Mouse (Mus musculus) 3T3-L1 (cell line): Measurements from ENCODE around the gene Aatk.

Source experiments
- DNase-seq: peaks from one replicate; pipeline ENCODE4 v3.0.0-alpha.2; 2015; ENCODE audit warnings: low read depth, low spot score

Gene Aatk

DNA sequence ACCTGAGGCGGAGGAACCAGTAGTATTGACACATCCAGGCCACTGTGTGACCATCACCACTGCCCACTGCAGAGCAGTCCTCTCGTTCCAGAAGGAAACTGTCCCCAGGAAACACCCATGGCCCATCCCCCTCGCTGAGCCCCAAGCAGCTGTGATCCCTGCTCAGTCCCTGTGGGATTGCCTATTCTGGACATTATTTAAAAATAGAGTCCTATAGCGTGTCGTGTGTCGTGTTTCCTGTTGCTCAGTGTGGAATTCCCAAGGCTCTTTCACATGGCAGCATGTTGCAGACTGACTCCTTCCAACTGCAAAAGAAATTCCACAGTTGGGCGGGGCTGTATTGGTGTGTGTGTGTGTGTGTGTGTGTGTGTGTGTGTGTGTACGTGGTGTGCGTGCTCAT is 5.3 kb upstream of the Aatk start:
- no peak for DNase-seq

DNA sequence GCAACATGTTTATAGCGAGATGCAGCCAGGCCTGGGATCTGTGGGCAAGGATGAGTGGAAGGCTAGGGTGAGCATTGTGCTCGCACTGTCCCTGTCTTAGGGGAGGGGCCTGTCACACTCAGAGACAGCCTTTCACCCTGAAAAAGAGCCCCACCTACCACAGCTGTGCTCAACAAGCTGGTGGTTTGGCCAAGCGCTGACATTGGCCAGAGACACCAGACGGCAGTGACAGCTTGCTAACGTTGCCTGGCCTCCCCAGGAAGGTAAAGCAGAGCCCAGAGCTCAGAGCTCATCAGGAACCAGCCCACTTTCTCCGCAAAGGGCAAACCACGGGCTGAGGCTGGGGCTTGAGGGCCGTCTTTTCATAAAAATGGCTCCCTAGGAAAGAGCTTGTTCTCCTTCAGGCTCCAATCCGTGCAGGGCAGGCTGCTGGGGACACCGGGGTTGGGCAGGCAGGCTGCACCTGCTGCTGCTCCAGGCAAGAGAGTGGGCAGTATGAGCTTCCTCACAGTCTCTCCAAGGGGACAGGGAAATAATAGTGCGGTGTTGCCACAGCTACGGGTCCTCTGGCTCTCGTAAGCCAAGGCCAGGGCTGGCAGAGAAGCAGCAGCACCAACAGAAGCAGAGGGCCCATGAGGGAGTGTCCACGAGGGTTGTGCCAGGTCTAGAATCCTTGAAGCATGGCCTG is 4.3 kb upstream of the Aatk start:
- no peak for DNase-seq

DNA sequence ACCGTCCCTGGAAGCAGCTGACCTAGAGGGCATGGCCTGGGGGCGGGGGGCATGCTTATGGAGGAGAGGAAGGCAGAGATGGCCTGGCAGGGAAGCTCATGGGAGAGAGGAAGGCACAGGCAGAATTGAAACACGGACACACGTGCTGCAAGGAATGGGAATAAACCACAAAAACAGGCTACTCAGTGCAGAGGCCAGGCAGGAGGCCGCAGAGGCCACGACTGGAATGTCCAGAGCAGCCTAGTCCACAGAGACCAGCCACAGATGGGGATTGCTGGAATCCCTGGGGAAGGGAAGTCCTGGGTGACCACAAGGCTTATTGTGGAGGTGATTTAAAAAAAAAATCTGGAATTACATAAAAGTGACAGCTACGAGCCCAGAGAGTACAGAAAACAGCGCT is 2.1 kb upstream of the Aatk start:
- DNase-seq, result peak; percentile 69

DNA sequence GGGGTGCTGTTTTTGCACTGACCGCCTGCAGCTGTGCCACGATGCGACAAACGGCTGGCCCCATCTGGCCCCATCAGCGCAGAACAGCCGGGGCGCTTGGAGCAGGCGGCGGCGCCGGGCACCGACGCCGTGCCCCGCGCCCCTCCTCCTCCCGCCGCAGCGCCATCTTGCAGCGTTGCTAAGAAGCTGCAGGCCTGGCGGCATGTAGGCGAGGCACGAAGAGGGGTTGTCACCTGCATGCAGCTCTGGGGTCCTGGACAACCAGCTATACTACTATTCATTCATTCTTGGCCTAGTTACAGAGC is 1.2 kb upstream of the Aatk start:
- DNase-seq, result no peak

DNA sequence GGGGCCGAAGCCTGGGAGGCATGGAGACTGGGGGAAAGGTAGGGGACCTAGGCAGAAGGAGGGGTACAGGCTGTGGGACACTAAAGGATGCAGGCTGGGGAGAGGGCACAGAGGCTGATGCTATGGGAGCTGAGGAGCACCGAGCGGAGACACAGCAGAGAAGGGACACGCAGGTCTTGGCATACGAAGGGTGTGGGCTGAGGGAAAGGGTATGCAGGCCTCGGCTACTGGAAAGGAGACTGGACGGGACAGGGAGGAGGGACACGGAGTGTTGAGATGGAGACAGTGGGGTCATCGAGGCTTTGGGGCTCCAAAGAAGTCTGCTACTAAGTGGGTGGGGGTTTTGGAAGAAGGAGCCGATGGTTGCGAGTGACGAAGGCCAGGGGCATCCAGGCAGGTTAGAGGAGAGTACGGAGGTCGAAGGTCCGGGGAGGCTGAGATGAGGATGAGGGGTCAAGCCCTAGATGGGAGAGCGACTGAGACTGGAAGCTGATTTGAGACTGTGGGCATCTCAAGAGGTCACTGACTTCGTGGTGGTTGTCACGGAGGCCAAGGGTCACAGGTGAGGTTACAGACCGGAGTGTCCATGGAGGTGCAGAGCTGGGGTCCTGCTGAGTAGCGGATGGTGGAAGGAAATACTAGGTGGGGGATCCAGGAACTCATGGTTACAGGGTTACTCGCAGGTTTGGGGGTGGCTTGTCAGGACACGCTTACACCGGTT is 724 bp upstream of the Aatk start:
- no peak for DNase-seq

DNA sequence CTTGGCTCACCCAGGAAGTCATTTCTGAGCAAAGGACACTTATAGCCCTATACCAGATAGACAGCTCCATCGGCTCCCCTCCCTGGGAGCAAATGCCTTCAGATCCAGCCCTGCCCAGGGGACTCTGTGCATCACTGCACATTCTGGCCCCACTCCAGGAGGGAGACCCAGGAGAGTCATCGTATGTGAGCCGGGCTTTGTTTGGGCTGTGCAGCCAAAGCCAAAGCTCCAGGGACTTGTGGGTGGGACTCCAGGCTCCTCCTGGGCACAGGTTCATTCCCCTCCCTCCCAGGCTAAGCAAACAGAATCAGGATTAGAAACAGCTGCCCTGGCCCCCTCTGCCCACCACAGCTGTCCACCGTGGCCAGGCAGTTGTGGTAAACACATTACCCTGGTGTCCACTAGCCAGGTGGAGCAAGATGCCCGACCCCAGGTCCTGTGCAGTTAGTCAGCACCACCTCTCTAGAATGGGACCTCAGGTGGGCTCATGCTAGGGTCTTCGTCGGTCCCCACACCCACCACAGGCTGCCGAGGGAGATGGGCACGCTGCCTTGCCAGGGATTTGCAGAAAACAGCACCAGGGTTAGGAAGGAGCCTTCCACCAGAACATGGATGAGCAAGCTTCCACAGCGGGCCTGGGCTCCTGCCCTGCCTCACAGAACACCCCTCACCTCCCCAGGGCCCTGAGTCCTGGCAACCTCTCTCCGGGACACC is 971 bp downstream of the Aatk start:
- DNase-seq, result peak; percentile 28

DNA sequence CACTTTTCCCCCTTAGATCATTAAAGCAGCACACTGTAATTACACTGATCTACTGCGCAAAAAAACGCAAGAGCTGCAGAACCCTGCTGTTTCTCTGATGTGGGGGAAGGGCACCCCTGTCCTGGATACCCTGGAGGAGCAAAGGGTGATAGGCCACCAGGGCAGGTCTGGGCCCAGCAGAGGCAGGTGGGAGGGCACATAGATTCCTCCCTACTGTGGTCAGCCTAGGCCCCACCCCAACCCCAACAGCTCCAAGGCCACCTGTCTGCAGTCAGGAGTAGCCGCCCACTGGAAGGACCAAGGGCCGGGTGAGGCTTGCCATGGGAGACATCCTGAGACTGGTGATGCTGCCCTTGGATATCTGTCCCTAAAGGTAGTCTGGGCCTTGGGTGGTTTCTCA is 1.6 kb downstream of the Aatk start:
- no peak for DNase-seq

DNA sequence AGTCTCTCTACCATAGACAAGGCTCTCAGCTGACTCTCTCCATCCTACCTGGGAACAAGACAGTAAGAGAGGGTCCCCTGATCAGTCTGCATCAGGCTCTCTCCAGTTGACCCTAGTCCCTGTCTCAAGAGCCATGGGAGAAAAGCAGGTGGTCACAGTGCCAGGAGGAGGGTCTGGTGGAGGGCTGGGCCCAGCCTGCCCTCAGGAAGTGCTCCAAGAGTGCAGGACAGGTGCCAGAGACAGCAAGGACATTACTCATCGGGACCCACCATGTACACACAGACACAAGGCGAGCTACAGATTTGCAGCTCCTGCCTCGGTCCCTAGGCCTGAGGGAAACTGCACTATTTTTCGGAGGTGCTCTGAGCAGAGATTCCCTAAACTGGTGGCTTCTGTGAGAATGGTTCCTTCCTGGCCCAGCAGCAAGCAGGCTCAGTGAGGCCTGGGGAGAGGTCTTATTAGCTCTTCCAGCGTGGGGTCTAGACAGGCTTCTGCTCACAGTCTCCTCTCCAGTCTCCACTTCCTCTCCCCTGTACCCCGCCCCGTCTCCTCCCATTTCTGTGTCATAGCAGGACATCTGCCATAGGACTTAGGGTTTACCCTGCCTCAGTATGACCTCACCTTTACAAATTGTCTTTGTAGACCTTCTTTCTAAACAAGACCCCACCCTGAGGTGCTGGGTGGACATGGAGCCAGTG is 4.7 kb downstream of the Aatk start:
- DNase-seq, result no peak

DNA sequence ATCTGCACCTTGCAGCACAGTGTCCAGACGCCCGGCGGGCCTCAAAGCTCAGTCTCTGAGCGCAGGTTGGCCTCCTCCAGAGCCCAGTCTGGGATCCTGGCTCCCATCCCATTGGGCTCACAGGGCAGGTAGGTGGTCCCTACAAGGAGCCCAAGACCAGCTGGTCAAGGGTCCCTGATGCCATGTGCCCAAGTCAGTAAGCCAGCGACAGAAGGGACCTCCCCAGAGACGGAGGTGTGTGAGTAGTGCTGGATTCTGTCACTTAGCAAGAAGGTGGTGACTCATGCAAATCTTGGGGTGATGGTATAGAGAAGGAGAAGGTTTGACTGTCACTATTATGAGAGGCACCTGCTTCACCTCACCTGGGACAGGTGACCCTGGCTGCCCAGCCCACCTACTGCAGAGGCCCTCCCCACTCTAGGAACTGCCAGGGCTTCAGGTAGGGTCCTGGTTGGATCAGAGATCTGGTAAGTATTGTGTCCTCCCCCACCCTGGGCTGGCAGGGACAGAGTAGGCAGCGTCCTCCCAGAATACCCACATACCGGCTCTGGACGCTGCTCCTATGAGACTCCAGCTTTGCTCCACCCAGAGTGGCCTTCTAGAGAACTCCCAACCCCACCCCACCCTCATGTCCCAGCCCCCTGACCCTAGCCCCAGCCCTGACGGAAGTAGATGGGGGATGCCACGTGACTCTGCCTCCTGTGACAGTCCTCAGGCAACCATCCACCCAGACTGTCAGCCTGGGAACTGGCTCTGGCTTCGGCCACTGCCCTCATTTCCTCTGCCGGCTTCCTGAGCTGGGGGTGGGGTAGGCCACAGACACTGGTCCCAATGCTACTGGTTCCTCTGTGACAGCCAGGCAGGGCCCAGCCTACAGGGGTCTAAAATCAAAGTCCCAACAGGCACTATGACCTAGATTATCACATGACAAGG is 5.5 kb downstream of the Aatk start:
- DNase-seq, result no peak

DNA sequence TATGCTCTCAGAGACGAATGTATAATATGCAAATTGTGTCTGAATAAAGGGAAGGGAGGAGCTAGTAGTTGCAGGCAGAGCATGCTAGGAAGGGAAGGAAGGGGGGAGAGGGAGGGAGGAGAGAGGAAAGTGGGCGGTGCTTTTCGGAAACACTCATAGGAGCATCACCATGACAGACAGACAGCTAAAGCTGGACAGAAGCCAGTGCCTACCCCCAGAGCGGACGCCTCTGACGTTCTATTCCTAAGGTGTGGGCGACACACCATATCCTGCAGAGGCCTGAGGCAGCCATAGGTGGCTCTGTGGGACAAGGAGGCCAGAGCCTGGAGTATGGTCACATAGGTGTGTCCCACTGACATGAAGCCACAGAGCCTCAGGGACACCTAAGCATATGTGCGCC is 6.5 kb downstream of the Aatk start:
- no peak for DNase-seq

DNA sequence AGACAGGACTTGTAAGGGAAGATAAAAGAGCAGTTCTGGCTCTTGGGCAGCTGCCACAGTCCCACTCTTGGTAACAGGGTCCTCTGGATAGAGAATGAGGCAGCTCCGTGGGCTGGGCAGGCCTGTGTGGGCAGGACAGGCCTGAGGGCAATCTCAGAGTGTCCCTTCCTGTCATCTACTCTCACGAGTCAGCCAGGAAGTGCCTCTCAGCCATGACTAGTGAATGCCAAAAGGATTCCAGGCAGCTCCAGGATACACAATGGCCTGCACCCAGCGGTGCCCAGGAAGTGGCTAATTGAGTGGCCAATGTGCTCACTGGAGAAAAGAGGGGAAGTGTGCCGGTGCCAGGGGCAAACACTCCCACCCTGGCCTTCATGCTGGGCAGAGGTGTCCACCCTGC is 7.4 kb downstream of the Aatk start:
- peak; percentile 55 for DNase-seq

DNA sequence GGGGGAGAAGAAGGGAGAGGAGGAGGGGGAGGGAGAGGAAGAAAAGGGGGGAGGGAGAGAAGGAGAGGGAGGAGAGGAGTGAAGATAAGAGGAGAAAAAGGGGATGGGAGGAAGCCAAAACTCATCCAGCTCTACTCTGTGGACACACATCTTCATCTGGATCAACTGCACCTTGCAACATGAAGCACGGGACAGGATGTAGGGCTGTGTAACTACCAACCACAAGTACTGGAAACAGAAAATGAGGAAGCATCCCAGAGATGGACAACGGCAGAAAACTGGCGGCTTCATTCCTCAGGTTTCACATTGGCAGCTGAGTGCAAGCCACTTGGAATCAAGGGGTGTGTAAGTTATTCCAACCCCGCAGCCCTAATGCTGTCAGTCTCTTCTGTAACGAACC is 12.2 kb downstream of the Aatk start:
- DNase-seq, result no peak

DNA sequence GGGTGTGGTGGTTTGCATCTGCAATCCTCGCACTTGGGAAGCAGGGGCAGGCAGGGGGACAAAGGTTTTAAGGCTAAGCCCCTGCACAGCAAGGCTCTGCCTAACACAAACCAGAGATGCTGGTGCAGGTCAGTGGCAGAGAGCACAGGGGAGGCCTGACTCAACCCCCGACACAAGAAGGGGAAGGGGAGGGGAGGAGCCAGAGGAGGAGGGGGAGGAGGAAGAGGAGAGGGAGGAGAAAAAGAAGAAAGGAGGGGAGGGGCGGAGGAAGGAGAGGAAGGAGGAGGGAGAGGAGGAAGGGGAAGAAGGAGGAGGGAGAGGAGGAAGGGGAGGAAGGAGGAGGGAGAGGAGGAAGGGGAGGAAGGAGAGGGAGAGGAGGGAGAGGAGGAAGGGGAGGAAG is 12.7 kb downstream of the Aatk start:
- no peak for DNase-seq

DNA sequence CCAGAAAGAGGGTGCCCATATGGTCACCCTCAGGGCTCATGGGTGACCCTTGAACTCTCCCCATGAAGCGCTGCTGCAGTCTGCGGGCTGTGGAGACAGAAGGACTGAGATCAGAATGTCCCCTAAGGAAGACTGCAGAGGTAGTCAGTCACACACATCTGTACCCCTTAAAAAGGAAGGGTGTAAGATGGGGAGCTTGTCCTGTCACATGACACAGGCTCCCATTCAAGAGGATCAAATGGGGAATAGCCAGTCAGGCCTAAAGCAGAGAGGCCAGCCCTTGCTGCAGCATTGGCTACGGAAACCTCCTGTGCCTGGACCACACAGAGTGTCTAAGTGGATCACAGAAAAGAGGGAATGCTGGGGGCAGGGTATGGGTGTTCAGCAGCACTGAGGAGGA is 13.5 kb downstream of the Aatk start:
- DNase-seq, result no peak

DNA sequence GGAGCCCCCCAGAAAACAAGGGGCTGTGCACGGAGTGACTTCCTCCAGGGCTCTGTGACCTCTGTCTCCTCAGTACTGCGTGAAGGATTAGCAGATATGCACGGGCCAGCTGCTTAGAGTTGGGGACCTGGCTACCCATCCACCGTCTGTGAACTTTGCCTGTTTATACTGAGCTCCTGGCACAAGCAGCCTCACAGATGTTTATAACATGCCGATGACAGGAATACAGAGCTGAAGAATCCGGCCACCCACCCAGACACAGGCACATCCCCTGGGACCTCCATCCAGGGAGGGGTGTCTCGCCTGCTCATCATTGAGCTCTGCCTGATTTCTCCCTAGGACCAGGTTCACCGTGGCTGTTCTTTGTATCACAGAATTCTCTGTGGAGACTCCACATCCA is 14.9 kb downstream of the Aatk start:
- no peak for DNase-seq

DNA sequence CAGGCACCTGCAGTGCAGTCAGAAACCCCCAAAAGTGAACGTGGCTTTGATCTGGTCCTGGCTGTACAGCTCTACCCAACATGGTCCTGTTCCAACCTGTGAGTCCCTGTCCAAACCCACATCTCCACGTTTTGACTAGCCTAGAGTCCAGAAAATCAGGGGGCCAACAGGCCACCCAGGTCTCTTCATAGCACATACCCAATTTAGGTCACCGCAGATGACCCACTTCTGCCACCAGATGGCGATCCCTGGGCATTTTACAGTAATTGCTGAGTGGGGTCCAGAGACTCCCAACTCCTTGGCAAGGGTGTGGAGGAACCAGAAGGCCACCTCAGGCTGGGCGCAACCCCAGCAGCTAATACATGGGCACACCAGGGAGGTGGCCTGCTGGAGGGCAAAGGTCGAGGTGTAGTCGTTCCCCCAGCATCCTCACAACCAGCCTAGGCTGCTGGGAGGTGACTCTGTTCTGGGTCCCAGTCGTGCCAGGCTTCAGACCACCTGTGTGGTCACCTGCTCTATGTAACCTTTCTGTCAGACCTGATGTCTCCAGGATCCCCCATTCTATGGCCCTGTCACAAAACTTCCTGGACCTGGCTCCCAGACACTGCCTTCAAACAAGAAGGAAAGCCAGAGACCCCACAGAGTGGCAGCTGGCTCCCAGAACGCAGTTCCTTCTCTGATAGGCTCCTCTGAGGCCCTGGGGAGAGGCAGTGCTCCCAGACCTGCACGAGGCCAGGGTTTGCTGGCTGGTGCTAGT is 16.6 kb downstream of the Aatk start:
- peak; percentile 58 for DNase-seq

DNA sequence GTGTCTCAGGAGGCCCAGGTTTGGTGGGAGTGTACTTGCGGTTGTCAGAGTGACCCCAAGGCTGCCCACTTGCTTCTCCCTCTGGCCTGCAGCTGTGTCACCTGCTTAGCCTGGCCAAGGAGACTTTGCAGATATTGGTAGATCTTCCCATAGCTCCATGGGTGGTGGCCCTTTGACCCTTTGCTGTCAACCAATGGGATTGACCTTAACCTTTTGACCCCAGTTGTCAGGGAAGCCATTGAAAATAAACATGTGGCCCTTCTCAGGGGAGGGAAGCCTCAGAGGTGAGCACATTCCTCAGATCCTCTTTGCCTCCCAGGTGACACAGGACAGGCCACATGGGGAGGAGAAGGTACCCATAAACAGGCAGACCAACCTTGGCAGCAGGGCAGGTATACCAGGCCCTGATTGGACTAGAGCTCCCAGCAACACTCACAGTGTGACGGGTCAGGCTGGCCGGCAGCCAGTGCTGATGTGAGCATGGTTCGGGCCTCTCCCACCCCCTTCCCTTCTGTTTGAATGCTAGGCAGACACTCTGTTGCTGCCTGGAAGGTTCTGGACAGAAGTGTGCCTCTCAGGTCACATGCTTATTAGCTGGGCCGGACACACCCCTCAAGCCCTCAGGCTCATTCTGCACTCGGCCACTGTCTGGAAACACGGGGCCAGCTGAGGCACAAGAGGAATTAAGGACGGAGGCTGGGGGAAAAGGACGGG is 17.4 kb downstream of the Aatk start:
- DNase-seq, result no peak

DNA sequence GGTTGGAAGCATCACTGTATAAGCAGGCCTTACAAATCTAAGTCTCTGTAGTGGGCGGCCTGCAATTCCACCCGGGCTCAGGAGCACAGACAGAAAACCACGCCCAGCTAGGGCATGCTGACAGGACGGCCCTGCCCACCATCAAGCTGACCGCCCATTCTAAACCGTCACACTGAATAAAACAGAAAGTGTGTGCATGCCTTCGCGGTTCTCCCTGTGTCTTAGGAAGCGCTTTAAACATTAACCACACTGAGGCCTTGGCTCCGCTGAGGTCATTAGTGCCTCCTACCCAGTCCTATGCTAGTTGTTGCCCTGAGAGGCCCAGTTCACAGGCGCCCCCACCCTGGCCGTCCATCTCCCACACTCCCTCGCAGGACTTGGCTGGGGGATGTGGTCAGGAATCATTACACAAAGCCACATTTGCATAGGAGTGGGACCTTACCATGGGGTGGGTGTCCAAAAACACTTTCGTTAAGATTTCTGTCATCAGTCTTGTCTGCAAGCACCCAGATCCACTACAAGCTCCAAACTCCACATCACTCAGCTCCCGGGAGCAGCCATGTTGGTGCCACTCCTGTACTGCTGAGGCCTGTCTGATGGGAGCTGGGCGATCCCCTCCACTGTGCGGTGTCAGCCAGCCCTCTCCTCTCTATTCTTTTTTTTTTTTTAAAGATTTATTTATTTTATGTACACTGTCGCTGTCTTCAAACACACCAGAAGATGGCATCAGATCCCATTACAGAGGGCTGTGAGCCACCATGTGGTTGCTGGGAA is 18.5 kb downstream of the Aatk start:
- no peak for DNase-seq

DNA sequence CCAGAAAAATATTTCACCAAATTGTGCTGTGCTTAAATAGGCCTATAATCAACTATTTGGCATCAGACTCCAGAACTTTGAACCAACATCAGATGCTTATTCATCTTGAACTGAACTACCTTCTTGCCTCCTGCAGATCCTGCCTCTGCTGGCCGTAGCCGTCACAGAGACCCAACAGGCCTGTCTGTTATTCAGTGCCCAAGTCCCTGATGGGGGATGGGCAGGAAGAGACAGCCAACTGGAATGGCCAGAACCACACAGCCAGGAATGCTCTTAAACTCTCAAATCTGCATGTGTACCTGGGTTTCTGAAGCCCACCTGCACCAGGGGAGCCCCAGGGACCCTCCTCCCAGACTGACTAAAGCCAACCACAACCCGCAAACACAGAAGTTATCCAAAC is 20.0 kb downstream of the Aatk start:
- DNase-seq, result no peak
